Mouse (Mus musculus) cerebellum, postnatal 36 days (tissue): Measurements from ENCODE around the gene Hoxd13.

Experiments
- DNase-seq, 2 experiments: peaks; one replicate each; pipeline ENCODE4 v3.0.0; 2021 to 2022; ENCODE audit warnings: mixed read lengths in 2 of 2

The Hoxd13 gene

DNA sequence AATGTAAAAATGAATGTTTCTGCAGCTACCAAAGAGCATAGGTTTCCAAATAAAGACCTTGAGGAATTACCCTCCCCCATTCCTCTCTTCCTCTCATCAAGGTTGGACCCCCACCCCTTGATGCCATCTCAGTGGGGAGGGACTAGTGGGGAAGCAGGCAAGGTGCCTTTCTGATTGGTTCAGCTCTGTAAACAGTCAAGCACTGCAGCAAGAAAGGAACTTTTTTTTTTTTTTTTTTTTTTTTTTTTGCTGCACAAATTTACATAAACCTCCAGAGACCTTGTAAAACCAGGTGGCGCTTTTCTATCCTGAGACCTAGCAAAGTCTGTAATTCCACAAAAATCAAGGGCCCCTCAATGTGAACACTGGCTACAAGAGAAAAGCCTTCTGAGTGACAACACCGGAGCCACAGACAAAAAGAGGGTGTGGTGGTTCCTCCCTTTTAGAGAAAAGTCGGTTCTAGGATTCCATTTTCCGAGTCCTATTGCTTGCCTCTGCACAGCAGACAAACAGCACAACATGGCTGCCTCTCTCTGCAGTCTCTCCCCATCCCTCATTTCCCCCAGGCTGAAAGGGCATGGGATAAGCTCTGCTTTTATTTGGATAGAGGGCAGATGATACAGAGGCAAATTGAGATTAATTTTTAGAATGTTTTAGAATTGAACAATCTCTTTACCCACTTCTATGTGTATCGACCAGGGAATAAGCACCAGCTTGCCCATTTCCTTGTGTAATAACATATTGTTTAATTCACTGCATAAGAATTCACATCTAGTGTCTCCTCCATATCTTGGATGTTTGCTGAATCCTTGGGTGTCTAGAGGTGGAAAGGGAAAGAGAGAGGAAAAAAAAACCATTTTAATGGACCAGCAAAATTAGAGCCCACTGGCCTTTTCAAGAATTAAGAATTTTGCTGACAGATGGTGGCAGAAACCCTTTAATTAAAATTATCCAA lies 41.6 kb downstream of the Hoxd13 start:
- DNase-seq = no peak

DNA sequence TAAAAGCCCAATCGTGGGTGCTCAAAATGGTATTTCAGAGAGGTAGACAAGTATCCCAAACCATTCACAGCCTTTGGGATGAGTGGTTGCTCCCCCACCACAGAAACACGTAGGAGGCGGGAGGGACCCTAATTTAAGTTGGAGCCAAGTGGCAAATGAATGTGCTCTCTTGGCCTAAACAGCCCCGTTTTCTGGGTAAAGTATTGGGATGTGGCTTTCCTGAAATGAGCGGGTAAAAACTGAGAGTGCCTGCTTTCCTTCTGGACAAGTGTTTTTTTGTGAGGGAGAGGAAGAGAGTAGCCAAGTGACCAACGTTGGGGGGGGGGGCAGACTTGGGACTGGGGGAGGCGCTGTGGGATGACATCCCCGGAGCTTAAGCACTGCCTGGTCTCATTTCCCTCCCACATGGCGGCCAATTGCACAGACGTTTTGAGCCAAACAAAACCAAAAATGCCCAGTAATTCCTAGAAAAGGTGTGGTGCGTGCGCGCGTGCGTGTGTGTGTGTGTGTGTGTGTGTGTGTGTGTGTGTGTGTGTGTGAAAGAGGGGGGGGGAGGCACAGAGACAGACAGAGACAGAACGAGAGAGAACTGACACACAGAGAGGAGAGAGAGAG lies 42.9 kb downstream of the Hoxd13 start:
- no peak for DNase-seq

DNA sequence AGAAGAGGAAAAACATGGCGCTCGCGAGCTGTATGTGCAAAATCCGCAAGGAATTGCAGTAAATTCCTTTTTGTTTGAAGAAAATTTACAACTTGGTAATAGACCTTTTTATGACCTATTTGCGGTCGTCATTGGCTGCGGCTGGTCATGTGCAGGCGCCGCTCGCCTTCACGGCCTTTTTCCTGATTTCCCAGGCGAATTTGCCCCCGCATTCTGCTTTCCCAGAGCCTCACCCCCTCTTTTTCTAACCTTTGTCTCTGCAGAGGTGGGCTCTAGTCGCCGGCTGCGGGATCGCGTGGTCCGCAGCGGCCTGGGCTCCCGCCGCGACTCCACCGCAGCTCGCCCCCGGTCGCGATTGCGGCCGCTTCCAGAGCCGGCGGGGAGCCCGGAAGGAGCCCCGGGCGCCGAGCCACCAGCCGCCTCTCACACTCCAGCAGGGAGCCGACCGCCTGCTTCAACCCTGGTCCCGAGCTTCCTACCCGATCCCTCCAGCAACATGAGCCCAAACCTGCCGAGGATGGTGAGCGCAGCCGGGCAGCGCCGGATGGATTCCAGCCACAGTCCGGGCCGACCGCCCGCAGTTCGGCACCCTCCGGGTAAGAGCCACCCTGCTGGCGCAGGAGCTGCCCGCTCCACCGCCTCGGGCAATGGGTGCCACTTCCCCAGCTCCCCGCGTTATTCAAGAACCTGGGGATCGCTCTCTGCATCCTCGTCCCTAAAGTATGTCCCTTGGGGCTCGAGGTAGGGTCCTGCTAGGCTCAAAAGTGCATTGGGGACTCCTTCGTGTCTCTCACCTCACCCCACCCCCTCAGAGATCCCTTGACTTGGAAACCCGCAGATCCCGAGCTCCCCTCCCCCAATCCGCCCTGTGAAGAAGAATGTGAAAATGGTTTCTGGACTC lies 43.9 kb downstream of the Hoxd13 start, which contains the start of the genes Hoxd3 and Hoxd4:
Gene Hoxd3, plus strand, starts transcription at position 207 of the 901 bp plus-strand sequence.
Gene Hoxd4, plus strand, starts transcription at position 209 of the 901 bp plus-strand sequence.
- no peak for DNase-seq

DNA sequence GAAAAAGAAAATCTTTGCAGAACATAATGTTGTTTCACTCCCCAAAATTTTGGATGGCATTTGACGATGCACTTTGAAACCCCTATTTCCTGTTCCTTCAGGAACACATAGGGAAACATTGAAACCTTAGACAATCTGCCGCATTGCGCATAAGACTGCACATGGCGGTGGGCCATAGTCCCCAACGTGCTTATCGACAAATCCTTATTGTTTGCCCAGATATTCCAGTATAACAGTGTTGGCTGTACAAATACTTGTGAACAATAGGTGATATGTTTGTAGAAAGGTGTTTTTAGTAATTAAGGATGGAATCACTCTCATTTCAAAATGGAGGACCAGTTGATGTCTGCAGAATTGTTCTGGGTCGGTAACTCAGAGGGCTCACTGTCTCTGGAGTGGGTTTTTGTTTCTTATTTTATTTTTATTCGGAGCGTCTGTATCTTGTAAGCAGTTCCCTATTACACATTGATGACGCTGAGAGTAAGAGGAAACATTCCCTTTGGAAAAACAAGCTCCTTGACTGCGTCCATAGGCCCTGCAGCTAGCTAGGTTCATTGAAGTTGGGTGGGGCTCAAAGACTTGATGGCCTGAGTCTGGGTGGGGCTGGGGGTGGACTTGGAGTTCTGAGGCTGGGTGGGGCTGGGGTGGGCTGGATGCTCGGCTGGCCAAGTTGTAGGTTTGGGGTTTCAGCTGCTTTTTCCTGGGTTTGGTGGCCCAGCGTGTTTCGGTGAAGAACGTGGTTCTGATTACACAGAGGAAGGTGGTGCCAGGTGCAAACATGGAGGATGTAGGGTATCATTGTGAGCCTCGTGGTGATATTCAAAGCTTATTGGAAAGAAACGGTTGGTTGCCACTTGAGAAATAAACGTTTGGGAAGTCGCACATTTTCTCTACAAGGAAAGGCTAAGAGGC lies 45.4 kb downstream of the Hoxd13 start:
- DNase-seq = no peak

DNA sequence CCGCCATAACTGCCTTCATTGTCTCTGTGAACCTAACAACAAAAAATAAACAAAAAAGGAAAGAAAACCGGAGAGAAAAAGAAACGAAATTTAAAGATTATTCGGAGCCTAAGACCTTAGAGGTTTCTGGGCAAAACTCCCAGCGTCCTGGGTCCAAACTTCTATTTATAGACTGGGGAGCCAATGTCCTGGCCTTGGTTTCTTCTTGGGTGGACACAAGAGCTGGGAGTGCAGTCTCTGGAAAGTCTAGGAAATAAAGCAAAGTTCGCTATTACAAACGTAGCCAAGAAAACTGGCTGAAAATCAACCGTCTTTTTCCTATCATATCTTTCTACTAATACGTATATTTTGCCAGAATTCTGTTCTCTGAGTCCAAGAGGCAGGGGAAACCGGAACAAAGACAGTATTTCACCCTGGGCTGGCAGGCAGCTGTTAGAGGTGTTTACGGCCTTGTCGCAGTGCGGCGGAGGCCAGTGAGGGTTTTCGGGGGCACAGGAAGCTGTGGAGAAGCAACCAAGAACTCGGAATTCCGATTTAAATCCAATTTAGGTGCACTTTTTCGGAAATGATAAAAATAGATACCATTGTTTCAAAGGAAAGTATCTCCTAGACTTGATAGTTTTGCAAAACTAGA lies 46.2 kb downstream of the Hoxd13 start:
- DNase-seq = no peak

- DNase-seq = no peak
Measured at GRCm38 (mm10) chr2:74714881-74715280, 46.8 kb downstream of the Hoxd13 start.

- DNase-seq = peak; percentile 54 to 56
Measured at GRCm38 (mm10) chr2:74715504-74716241, 47.6 kb downstream of the Hoxd13 start.

DNA sequence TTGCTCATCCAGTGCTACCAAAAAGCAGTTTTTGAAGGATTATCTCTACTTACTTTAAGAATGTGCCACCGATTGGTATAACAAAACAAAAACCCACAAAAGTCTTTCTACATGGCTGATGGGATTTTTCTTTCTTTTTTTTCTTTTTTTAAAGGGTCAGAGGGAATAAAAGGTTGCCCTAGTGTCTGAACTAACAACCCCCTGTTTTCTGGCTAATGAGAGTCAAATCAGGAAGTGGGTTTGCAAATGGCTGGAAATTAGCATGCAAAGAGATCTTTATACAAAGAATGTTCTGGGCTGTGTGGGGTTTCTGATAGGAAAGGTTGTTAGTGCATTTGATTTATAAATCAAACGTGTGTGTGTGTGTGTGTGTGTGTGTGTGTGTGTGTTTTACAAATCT lies 52.3 kb downstream of the Hoxd13 start:
- no peak for DNase-seq

GRCm38 (mm10) chr2:74720955-74721491 lies 52.9 kb downstream of the Hoxd13 start:
- no peak for DNase-seq
